Mouse (Mus musculus) retina, postnatal 1 day (tissue): ENCODE measurements around the gene Adap1.
"Not testable (repeated sequence)": the region's sequence is repeated elsewhere in the genome, so short reads cannot be mapped to it uniquely, and the experiment has no call there.

Experiments
- DNase-seq: peaks from one replicate; pipeline ENCODE4 v3.0.0-alpha.2; 2012

Gene Adap1

DNA sequence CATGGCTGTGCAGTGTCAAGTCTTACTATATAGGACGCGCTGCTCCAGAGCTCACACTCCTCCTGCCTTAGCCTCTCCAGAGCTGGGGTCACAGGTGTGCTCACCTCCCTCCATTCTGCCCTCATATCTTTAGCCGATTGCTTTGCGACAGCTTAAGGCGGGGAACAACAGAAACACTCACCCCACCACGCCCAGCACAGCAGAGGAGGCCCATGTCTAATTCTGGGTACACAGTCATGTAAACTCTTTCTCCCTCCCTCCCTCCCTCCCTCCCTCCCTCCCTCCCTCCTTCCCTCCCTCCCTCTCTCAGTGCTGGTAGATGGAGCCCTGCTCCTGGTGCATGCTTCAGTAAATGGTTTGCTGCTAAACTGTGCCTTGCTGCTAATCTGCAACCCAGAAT is 24.3 kb upstream of the Adap1 start:
- no peak for DNase-seq

DNA sequence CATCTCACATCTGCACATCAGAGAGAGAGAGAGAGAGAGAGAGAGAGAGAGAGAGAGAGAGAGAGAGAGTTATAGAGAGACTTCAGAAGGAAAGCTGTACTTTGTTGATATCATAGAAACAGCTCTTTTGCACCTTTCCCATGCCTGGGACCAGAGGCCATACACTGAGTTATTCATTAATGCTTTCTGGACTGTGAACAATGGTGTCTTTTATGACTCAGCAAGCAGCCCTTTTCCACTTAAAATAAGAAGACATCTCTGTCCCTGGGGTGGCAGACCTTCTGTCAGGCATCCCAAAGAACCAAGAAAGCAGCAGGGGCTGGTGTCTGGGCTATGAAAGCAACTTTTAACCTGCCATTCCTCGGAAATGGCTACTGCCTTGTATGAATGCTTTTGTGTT is 21.8 kb upstream of the Adap1 start:
- DNase-seq = no peak

- no peak for DNase-seq
Measured at GRCm38 (mm10) chr5:139345364-139345714, 19.9 kb upstream of the Adap1 start.

- DNase-seq = peak; percentile 96
Measured at GRCm38 (mm10) chr5:139344687-139345363, 19.4 kb upstream of the Adap1 start.

- DNase-seq = peak; percentile 85
Measured at GRCm38 (mm10) chr5:139344021-139344686, 18.7 kb upstream of the Adap1 start.

DNA sequence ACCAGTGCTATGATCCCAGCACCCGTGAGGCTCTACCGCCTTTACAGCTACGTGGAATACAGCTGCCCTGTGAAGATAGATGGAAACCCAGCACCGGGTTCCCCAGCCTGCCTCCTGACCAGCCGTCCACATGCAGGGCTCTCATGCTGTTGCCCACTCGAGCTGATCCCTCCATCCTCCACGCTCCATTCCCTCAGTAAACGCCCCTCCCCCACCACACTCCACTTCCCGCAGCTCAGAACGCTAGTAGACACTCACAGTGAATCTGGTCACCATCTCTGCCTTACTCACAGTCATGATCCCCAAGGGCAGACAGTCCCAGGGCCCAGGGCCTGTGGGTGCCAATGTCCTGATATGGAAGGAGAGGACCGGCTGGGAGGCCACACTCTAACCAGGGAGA is 13.5 kb upstream of the Adap1 start:
- DNase-seq = no peak

DNA sequence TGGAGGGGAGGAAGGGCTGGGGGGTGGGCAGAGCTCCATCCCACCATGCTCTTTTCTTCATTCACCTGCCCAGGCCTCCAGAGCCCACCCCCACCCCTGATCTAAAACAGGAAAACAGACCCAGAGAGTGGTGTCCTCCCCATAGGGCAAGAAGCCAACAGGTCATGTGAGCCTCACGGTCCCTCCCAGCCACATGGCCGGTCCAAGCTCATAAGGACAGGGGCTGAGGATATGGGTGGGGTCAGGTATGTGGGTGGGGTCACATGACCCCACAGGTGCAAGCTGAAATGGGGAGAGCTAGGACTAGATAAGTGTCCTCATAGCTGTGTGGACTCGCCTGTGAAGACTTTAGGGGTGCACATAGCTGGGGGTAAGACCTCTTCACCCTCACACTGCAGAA is 13.0 kb upstream of the Adap1 start:
- DNase-seq = no peak

GRCm38 (mm10) chr5:139337826-139338370 is 12.5 kb upstream of the Adap1 start:
- DNase-seq = no peak

GRCm38 (mm10) chr5:139335634-139336033 is 10.2 kb upstream of the Adap1 start:
- DNase-seq = no peak

- DNase-seq = not testable (repeated sequence)
Measured at GRCm38 (mm10) chr5:139334394-139334793, 9.0 kb upstream of the Adap1 start.

GRCm38 (mm10) chr5:139333301-139334013 is 8.0 kb upstream of the Adap1 start:
- DNase-seq = no peak

- DNase-seq = no peak
Measured at GRCm38 (mm10) chr5:139332590-139333272, 7.3 kb upstream of the Adap1 start.

DNA sequence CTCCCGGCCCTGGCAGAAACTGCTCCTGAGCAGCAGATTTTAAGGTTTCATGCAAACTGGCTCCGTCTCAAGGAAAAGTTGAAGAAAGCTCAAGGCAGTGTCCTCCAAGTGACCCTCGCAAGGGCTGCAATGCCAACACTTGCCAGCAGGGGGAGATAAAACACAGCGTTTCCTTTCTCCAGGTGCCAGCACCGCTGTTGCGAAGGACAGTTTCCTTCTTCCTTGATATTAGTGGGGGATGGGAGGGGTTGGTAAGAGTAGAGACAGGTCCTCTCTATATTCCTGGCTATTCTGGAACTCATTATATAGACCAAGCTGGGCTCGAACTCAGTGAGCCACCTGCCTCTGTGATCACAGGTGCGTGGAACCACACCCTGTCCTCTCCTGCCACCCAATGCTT is 6.3 kb upstream of the Adap1 start:
- DNase-seq = peak; percentile 79

DNA sequence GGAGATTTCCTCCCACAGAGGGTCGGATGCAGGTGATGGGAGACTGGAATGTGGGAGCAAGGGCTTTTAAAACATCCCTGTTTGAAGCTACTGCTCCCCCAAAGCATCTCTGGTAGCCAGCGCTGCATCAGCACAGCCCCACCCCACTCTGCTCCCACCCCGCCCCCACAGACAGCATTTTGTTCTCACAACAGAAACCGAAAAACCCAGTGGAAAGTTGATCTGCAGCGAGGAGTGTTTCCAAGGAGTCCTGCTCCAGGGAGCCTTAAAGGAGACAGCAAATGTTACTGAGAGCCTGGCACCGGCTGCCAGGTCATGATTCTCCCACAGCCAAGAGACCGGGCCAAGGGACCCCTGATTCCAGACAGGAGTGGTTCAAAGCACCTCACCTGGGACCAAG is 5.3 kb upstream of the Adap1 start:
- no peak for DNase-seq

DNA sequence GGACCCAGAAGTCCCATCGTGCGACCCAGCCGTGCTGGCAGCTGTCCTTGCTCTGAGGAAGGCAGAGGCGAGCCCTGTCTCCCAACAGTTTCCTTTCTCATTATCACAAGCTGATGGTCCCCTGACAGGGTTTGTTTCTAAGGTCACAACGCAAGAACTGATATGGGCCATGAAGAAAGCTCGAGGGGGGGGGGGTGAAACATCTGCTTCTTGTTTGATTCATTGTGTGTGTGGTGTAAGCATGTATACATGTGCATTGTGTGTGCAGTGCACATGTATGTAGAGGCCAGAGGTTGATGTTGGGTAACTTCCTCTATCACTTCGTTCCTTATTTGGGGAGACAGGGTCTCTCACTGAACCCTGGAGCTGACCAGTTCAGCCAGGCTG is 2.2 kb upstream of the Adap1 start:
- DNase-seq = no peak

GRCm38 (mm10) chr5:139326986-139327633 is 1.7 kb upstream of the Adap1 start:
- no peak for DNase-seq

GRCm38 (mm10) chr5:139326111-139326696 is 782 bp upstream of the Adap1 start:
- peak; percentile 11 for DNase-seq

GRCm38 (mm10) chr5:139324691-139325394 is 579 bp downstream of the Adap1 start:
- DNase-seq = no peak

DNA sequence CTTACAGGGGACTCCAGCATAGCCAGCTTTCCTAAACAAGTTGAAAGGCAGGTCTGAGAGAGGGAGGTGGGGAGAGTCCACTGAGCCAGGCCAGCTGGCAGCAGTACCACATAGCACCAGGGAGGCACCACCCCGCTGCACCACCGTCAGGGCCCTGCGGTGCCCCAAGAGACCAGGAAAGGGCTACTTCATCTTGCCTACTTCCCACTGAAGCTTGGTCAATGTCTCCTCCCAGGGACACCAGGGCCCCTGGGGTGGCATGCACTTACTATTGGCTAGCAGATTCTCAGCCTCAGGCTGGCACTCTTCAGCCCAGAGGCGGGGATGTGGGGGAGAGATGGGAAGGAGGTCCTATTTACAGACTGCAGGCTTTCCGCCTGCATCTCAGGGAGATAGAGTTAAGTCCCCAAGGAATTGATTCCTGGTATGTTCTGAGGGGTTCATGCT is 1.4 kb downstream of the Adap1 start:
- peak; percentile 40 for DNase-seq

DNA sequence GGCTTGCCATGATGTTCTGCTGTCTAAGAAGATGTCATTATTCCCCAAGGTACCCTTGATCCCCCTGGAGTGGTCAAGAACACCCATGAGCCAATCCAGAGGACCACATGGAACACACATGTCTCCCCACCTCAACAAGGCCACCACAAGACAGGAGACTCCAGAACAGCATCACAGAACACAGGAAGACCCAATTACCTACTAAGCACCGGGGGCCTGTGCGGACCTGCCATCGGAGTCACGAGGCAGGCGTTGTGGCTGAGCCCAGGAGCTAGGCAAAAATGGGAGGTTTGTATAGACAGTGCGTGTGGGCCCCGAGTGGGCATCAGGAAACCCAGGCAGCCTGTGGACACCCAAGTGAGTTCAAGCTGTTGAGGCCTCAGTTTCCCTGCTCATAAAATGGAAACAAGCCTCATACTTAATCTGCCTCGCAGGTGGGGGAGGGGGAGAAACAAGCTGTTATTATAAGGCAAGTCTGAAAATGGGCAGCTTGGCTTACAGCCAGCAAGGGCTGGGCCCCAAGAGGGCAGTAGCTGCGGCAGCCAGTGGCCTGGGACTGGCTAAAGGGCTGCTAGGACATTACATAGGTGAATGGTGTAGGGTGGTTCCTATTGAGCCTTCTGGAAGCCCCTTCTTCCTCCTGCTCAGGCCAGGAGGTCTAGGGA is 2.0 kb downstream of the Adap1 start:
- peak; percentile 42 for DNase-seq

GRCm38 (mm10) chr5:139321331-139321730 is 4.1 kb downstream of the Adap1 start:
- no peak for DNase-seq
